Mouse (Mus musculus) limb, embryonic 15.5 days (tissue): ENCODE results near the gene Vars. TPM values are rescaled to one million over a fixed set of nuclear protein-coding genes. Genes with fewer than 3 reads are reported as not detected.
"Not testable (repeated sequence)": the region's sequence is repeated elsewhere in the genome, so short reads cannot be mapped to it uniquely, and the experiment has no call there.

Source experiments
- ATAC-seq: fragments of 200-750 bp; cut with Nextera tagmentation; 2 replicates; pipeline ENCODE4 v1.8.0; 2017; ENCODE audit warnings: low read depth, moderate TSS enrichment; ENCODE audit not compliant: insufficient number of reproducible peaks, low FRiP score, low TSS enrichment
- H3K27ac ChIP-seq: fragments of 300-500 bp; sonication (generic); 2 replicates; pipeline ENCODE4 v1.5.1; 2015; ENCODE audit warnings: moderate library complexity, mild to moderate bottlenecking, inconsistent platforms
- H3K27me3 ChIP-seq: fragments of 300-500 bp; sonication (generic); 2 replicates; pipeline ENCODE4 v1.6.1; 2015; ENCODE audit warnings: inconsistent platforms
- H3K36me3 ChIP-seq: fragments of 300-500 bp; sonication (generic); 2 replicates; pipeline ENCODE4 v1.6.1; 2015; ENCODE audit warnings: inconsistent platforms
- H3K4me1 ChIP-seq: fragments of 300-500 bp; sonication (generic); 2 replicates; pipeline ENCODE4 v1.6.1; 2015; ENCODE audit warnings: inconsistent platforms
- H3K4me2 ChIP-seq: fragments of 300-500 bp; sonication (generic); 2 replicates; pipeline ENCODE4 v1.6.1; 2015; ENCODE audit warnings: mild to moderate bottlenecking, inconsistent platforms
- H3K4me3 ChIP-seq: fragments of 300-500 bp; sonication (generic); 2 replicates; pipeline ENCODE4 v1.5.1; 2015; ENCODE audit warnings: mild to moderate bottlenecking, inconsistent platforms
- H3K9ac ChIP-seq: fragments of 300-500 bp; sonication (generic); 2 replicates; pipeline ENCODE4 v1.6.1; 2015; ENCODE audit warnings: inconsistent platforms
- H3K9me3 ChIP-seq: fragments of 300-500 bp; sonication (generic); 2 replicates; pipeline ENCODE4 v1.6.1; 2016; ENCODE audit warnings: inconsistent platforms
- WGBS: fragments of 180-500 bp; shearing (Covaris S2); methylation state at CpG from one replicate; pipeline ENCODE4 v1.1.7; 2015; 5-methylcytosine and 5-hydroxymethylcytosine counted together
- polyA plus RNA-seq: library from polyadenylated mRNA; unstranded; fragments of >200 nt; fragmentation: Nextera tagmentation; extraction: Ambion mirVana; gene quantifications from 2 replicates; pipeline ENCODE4 v1.2.1, GENCODE M21; 2015

Gene Vars
- polyA plus RNA-seq, 1 experiment from 2014 or later, result 95.1 TPM

GRCm38 (mm10) chr17:34997142-34997483 lies 3.7 kb upstream of the Vars start:
- Histone ChIP-seq H3K9me3 (no peaks in the 10 kb centered on the region), H3K27ac (no peak overlapping the region), H3K4me1 (peaks cover 19% of the 10 kb centered on the region), H3K4me2 (no peak overlapping the region), H3K36me3 (peaks cover 25% of the 10 kb centered on the region; the same call in 1 of the 2 replicates), H3K27me3 (no peaks in the 10 kb centered on the region), H3K9ac (no peak overlapping the region), H3K4me3 (no peak overlapping the region)
- ATAC-seq, result no peak
- 92% methylated on average over 5 of the region's 5 CpGs for WGBS

- Histone ChIP-seq H3K4me1 (peaks cover 33% of the 10 kb centered on the region), H3K9ac (0 out of 2 replicates have a peak overlapping the region, but pooled peaks have one; percentile 28), H3K27me3 (no peaks in the 10 kb centered on the region), H3K4me3 (peak overlapping the region; percentile 93), H3K4me2 (peak overlapping the region; percentile 95; the same call in 1 of the 2 replicates), H3K9me3 (no peaks in the 10 kb centered on the region), H3K36me3 (peaks cover 24% of the 10 kb centered on the region; the same call in 1 of the 2 replicates), H3K27ac (no peak overlapping the region)
- 87% methylated on average over 15 of the region's 15 CpGs for WGBS
- no peak for ATAC-seq
Measured at GRCm38 (mm10) chr17:34998526-34999430, 2.0 kb upstream of the Vars start.

GRCm38 (mm10) chr17:34999871-35000716 lies 693 bp upstream of the Vars start:
- H3K9me3 ChIP-seq, H3K27me3 ChIP-seq, ATAC-seq: not testable (repeated sequence)
- peak overlapping the region; percentile 93 for H3K4me3 ChIP-seq
- peak overlapping the region; percentile 94 for H3K9ac ChIP-seq
- 19% methylated on average over 30 of the region's 32 CpGs for WGBS
- peaks cover 36% of the 10 kb centered on the region for H3K36me3 ChIP-seq
- H3K27ac ChIP-seq, result peak overlapping the region; percentile 99
- peak overlapping the region; percentile 95 for H3K4me2 ChIP-seq
- H3K4me1 ChIP-seq, result peaks cover 33% of the 10 kb centered on the region

- H3K27ac ChIP-seq, result peak overlapping the region; percentile 99
- peak overlapping the region; percentile 93 for H3K4me3 ChIP-seq
- peak overlapping the region; percentile 95 for H3K4me2 ChIP-seq
- ATAC-seq, result 0 out of 2 replicates have a peak, but pooled peaks have one; percentile 0
- H3K27me3 ChIP-seq, result no peaks in the 10 kb centered on the region
- H3K36me3 ChIP-seq, result peaks cover 46% of the 10 kb centered on the region
- no peaks in the 10 kb centered on the region for H3K9me3 ChIP-seq
- peak overlapping the region; percentile 94 for H3K9ac ChIP-seq
- under 1% methylated on average over 35 of the region's 35 CpGs for WGBS
- peaks cover 33% of the 10 kb centered on the region for H3K4me1 ChIP-seq
Measured at GRCm38 (mm10) chr17:35001452-35002152, 815 bp downstream of the Vars start.

- WGBS, result 6% methylated on average over 12 of the region's 12 CpGs
- peaks cover 47% of the 10 kb centered on the region for H3K36me3 ChIP-seq
- ATAC-seq, result no peak
Measured at GRCm38 (mm10) chr17:35002153-35002865, 1.5 kb downstream of the Vars start.

GRCm38 (mm10) chr17:35003022-35003838 lies 2.4 kb downstream of the Vars start:
- H3K4me3 ChIP-seq, result no peak overlapping the region; the same call in 1 of the 2 replicates
- no peaks in the 10 kb centered on the region for H3K27me3 ChIP-seq
- peaks cover 47% of the 10 kb centered on the region for H3K36me3 ChIP-seq
- no peak for ATAC-seq
- peaks cover 33% of the 10 kb centered on the region for H3K4me1 ChIP-seq
- H3K9ac ChIP-seq, result peak overlapping the region; percentile 94; the same call in 1 of the 2 replicates
- H3K9me3 ChIP-seq, result no peaks in the 10 kb centered on the region
- H3K27ac ChIP-seq, result no peak overlapping the region
- peak overlapping the region; percentile 95; the same call in 1 of the 2 replicates for H3K4me2 ChIP-seq
- 56% methylated on average over 9 of the region's 9 CpGs for WGBS

More at GRCm38 (mm10) chr17:35002153-35002865, 1.5 kb downstream of the Vars start:
- Histone ChIP-seq H3K27me3 (no peaks in the 10 kb centered on the region), H3K4me3 (peak overlapping the region; percentile 93), H3K9ac (peak overlapping the region; percentile 94), H3K9me3 (no peaks in the 10 kb centered on the region), H3K27ac (peak overlapping the region; percentile 99), H3K4me1 (peaks cover 33% of the 10 kb centered on the region), H3K4me2 (peak overlapping the region; percentile 95)

GRCm38 (mm10) chr17:35004075-35004717 lies 3.4 kb downstream of the Vars start:
- Histone ChIP-seq H3K9ac (no peak overlapping the region), H3K36me3 (peaks cover 49% of the 10 kb centered on the region), H3K27me3 (no peaks in the 10 kb centered on the region), H3K4me3 (no peak overlapping the region), H3K4me2 (no peak overlapping the region), H3K27ac (no peak overlapping the region), H3K9me3 (no peaks in the 10 kb centered on the region), H3K4me1 (peaks cover 28% of the 10 kb centered on the region)
- WGBS, result 96% methylated on average over 17 of the region's 17 CpGs
- ATAC-seq, result no peak

- Histone ChIP-seq H3K4me3 (no peak overlapping the region), H3K4me1 (peaks cover 18% of the 10 kb centered on the region), H3K27ac (no peak overlapping the region), H3K27me3 (no peaks in the 10 kb centered on the region), H3K36me3 (peaks cover 57% of the 10 kb centered on the region), H3K9me3 (no peaks in the 10 kb centered on the region), H3K4me2 (no peak overlapping the region), H3K9ac (no peak overlapping the region)
- no peak for ATAC-seq
- 92% methylated on average over 10 of the region's 10 CpGs for WGBS
Measured at GRCm38 (mm10) chr17:35005158-35005557, 4.4 kb downstream of the Vars start.

GRCm38 (mm10) chr17:35005902-35006301 lies 5.1 kb downstream of the Vars start:
- not testable (repeated sequence) for H3K27ac ChIP-seq, ATAC-seq, H3K4me3 ChIP-seq, H3K4me2 ChIP-seq, H3K27me3 ChIP-seq, H3K9ac ChIP-seq, H3K9me3 ChIP-seq
- WGBS, result 91% methylated on average over 5 of the region's 5 CpGs
- Histone ChIP-seq H3K4me1 (peaks cover 18% of the 10 kb centered on the region), H3K36me3 (peaks cover 65% of the 10 kb centered on the region)

- Histone ChIP-seq H3K27ac (no peak overlapping the region), H3K4me3 (no peak overlapping the region), H3K4me2 (no peak overlapping the region), H3K4me1 (peaks cover 10% of the 10 kb centered on the region), H3K36me3 (peaks cover 81% of the 10 kb centered on the region), H3K9ac (no peak overlapping the region), H3K9me3 (no peaks in the 10 kb centered on the region), H3K27me3 (no peaks in the 10 kb centered on the region)
- ATAC-seq, result no peak
- 94% methylated on average over 7 of the region's 7 CpGs for WGBS
Measured at GRCm38 (mm10) chr17:35007387-35007991, 6.7 kb downstream of the Vars start.
